Mouse (Mus musculus) liver, embryonic 14.5 days (tissue): ENCODE data around the gene Cdh23.

Experiments
- CTCF ChIP-seq: IDR thresholded peaks from 2 replicates; pipeline ENCODE4 v1.5.1; 2016; ENCODE audit warnings: antibody characterized with exemption, low read depth, control low read depth
- EP300 ChIP-seq: IDR thresholded peaks from 2 replicates; pipeline ENCODE4 v1.6.1; 2016; ENCODE audit warnings: antibody characterized with exemption, low read depth

- TF ChIP-seq CTCF (no peak), EP300 (no peak)
These were observed 103.3 kb downstream of the Cdh23 start for GRCm38 (mm10) chr10:60592881-60593575.
